In genomic region chr17:86525075-86525474, GRCm38 (mm10) we compare ENCODE assay signal across 22 mouse cellular contexts. TPM values are rescaled to one million over a fixed set of nuclear protein-coding genes. Genes with fewer than 3 reads are reported as not detected.
"Had no signal": no experiment of that assay in that cellular context is flagged by ENCODE, and none has a peak within 500 bp of the region (broad histone marks: within the 10 kb centered on the region; RNA-seq: fewer than 3 reads in every experiment).

No protein-coding gene starts in this region.

- DNase-seq: kidney, adult 18-20 months; kidney, adult 9 months; kidney, postnatal 14 days; kidney, postnatal 4 days; left cerebral cortex, postnatal 4 days; right cerebral cortex, adult 18-20 months; right cerebral cortex, postnatal 14 days; right cerebral cortex, postnatal 4 days; spleen, adult 18-20 months; thymus, postnatal 25 days had no signal

- H3K4me1 ChIP-seq: limb, embryonic 12.5 days; midbrain, embryonic 12.5 days; midbrain, embryonic 15.5 days; neural tube, embryonic 15.5 days had no signal

- H3K27ac ChIP-seq: hindbrain, postnatal 0 days; limb, embryonic 12.5 days; limb, embryonic 15.5 days; liver, embryonic 15.5 days; macrophage; midbrain, embryonic 12.5 days; midbrain, embryonic 15.5 days; neural tube, embryonic 12.5 days; neural tube, embryonic 15.5 days; stomach, embryonic 15.5 days had no signal

- ATAC-seq: hindbrain, postnatal 0 days; inflammation-experienced regulatory T-cells, adult 6 months; intestine, embryonic 16.5 days; midbrain, embryonic 15.5 days had no signal

- H3K36me3 ChIP-seq: limb, embryonic 12.5 days; limb, embryonic 15.5 days; liver, embryonic 15.5 days; midbrain, embryonic 12.5 days; midbrain, embryonic 15.5 days; neural tube, embryonic 12.5 days; neural tube, embryonic 15.5 days; stomach, embryonic 15.5 days had no signal

- H3K4me3 ChIP-seq: limb, embryonic 12.5 days; limb, embryonic 15.5 days; liver, embryonic 15.5 days; midbrain, embryonic 12.5 days; midbrain, embryonic 15.5 days; neural tube, embryonic 12.5 days; neural tube, embryonic 15.5 days; stomach, embryonic 15.5 days had no signal

- H3K4me2 ChIP-seq: limb, embryonic 12.5 days; limb, embryonic 15.5 days; liver, embryonic 15.5 days; midbrain, embryonic 12.5 days; midbrain, embryonic 15.5 days; neural tube, embryonic 12.5 days; neural tube, embryonic 15.5 days; stomach, embryonic 15.5 days had no signal

- H3K27me3 ChIP-seq: limb, embryonic 12.5 days; limb, embryonic 15.5 days; liver, embryonic 15.5 days; midbrain, embryonic 12.5 days; midbrain, embryonic 15.5 days; neural tube, embryonic 12.5 days; neural tube, embryonic 15.5 days; stomach, embryonic 15.5 days had no signal

- H3K9me3 ChIP-seq: limb, embryonic 12.5 days; limb, embryonic 15.5 days; liver, embryonic 15.5 days; midbrain, embryonic 12.5 days; midbrain, embryonic 15.5 days; neural tube, embryonic 12.5 days; neural tube, embryonic 15.5 days; stomach, embryonic 15.5 days had no signal

- H3K9ac ChIP-seq: limb, embryonic 12.5 days; limb, embryonic 15.5 days; liver, embryonic 15.5 days; midbrain, embryonic 12.5 days; midbrain, embryonic 15.5 days; neural tube, embryonic 12.5 days; neural tube, embryonic 15.5 days; stomach, embryonic 15.5 days had no signal

RNA-seq across cellular contexts. Expression of gene Gm10309, which starts 20.0 kb away (rescaled TPM):
- polyA plus RNA-seq: liver, embryonic 15.5 days; macrophage had no signal
